Mouse (Mus musculus) spleen, adult 2 months (tissue): ENCODE measurements around the gene Slc4a10. TPM values are rescaled to one million over a fixed set of nuclear protein-coding genes. Genes with fewer than 3 reads are reported as not detected.

Source experiments
- DNase-seq, 2 experiments: peaks; one replicate each; pipeline versions ENCODE4 v3.0.0 to v3.0.0-alpha.2; 2012 to 2021; ENCODE audit warnings: low spot score in 2 of 2, low read depth in 1 of 2
- H3K27ac ChIP-seq: fragments of 200-500 bp; 2 replicates; pipeline ENCODE4 v1.5.1; 2012; ENCODE audit warnings: low read length, inconsistent platforms; ENCODE audit not compliant: insufficient read depth
- H3K27me3 ChIP-seq: fragments of 200-500 bp; 2 replicates; pipeline ENCODE4 v1.6.1; 2012; ENCODE audit warnings: mild to moderate bottlenecking, moderate library complexity, low read length, inconsistent platforms; ENCODE audit not compliant: control insufficient read depth, insufficient read depth
- H3K36me3 ChIP-seq: fragments of 200-500 bp; 2 replicates; pipeline ENCODE4 v1.6.1; 2012; ENCODE audit warnings: mild to moderate bottlenecking, low read length, inconsistent platforms; ENCODE audit not compliant: control insufficient read depth, insufficient read depth
- H3K4me1 ChIP-seq: fragments of 200-500 bp; 2 replicates; pipeline ENCODE4 v1.6.1; 2011; ENCODE audit warnings: inconsistent platforms; ENCODE audit not compliant: control insufficient read depth, insufficient read depth, insufficient read length
- H3K4me3 ChIP-seq: fragments of 200-500 bp; 2 replicates; pipeline ENCODE4 v1.5.1; 2011; ENCODE audit warnings: mild to moderate bottlenecking, inconsistent platforms; ENCODE audit not compliant: insufficient read depth, insufficient read length; ENCODE audit errors: extremely low read depth
- CTCF ChIP-seq: fragments of 200-500 bp; IDR thresholded peaks from 2 replicates; pipeline ENCODE4 v1.5.1; 2011; ENCODE audit warnings: mild to moderate bottlenecking, inconsistent platforms; ENCODE audit not compliant: insufficient read depth, insufficient read length, insufficient replicate concordance; ENCODE audit errors: extremely low read depth
- POLR2A ChIP-seq: fragments of 200-500 bp; IDR thresholded peaks from 2 replicates; pipeline ENCODE4 v1.6.1; 2011; ENCODE audit warnings: low read depth, low read length, inconsistent platforms
- WGBS: fragments of 180-500 bp; shearing (Covaris S2); methylation state at CpG from one replicate; pipeline ENCODE4 v1.1.7; 2018; 5-methylcytosine and 5-hydroxymethylcytosine counted together
- polyA plus RNA-seq: library from polyadenylated mRNA; depleted of rRNA; stranded (reverse); fragments of >200 nt; gene quantifications from 2 replicates; pipeline ENCODE4 v1.2.3, GENCODE M21; 2012

Gene Slc4a10
- polyA plus RNA-seq, 1 experiment = not detected

DNA sequence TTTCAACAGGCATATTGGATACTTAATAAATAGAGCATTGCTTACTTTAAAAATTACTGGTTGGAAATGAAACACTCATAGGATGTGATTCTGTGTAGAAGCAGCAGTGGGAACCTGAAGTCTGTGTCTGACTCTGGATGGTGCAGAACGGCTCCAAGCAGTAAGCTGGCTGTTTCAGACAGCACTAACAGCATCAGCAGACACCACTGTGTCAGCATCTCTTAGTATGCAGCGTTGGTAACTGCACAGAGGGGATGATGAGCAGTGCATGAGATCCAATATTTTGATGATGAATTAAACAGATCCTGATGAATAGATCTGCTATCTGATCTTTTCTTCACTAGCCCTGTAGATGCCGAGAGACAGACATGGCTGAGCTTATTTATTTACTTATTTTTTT, 101.4 kb downstream of the Slc4a10 start:
- 75% methylated on average over 3 of the region's 3 CpGs for WGBS
- DNase-seq = no peak
- no peaks in the 10 kb centered on the region for H3K36me3 ChIP-seq
- TF ChIP-seq POLR2A (no peak), CTCF (no peak)
- H3K4me3 ChIP-seq = no peak overlapping the region
- H3K27me3 ChIP-seq = no peaks in the 10 kb centered on the region
- no peaks in the 10 kb centered on the region for H3K4me1 ChIP-seq
- no peak overlapping the region for H3K27ac ChIP-seq

DNA sequence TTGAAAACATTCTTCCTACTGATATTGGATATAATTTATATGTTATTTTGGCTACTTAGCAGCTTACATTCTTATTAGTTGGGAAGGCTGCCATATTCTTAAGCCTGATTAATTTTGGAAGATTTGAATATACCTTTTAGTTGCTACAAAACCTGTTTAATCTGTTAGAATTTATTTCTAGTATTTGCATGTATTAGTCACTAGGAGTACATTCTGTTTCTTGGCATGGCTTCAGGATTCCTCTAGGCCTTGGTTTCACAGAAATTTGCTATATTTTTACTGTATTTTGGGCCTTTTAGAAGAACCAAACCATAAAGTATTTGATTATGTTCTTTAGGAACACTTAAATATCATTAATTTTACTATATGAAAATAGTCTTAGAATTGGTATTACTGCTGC, 103.2 kb downstream of the Slc4a10 start:
- Histone ChIP-seq H3K4me1 (no peaks in the 10 kb centered on the region), H3K27ac (no peak overlapping the region), H3K27me3 (no peaks in the 10 kb centered on the region), H3K36me3 (no peaks in the 10 kb centered on the region), H3K4me3 (no peak overlapping the region)
- DNase-seq = no peak
- TF ChIP-seq CTCF (no peak), POLR2A (no peak)

- Histone ChIP-seq H3K36me3 (no peaks in the 10 kb centered on the region), H3K4me3 (no peak overlapping the region), H3K27ac (no peak overlapping the region), H3K27me3 (no peaks in the 10 kb centered on the region), H3K4me1 (no peaks in the 10 kb centered on the region)
- DNase-seq = no peak
- TF ChIP-seq POLR2A (no peak), CTCF (no peak)
- 85% methylated on average over 1 of the region's 1 CpGs for WGBS
Measured at GRCm38 (mm10) chr2:62150830-62151229, 104.6 kb downstream of the Slc4a10 start.

DNA sequence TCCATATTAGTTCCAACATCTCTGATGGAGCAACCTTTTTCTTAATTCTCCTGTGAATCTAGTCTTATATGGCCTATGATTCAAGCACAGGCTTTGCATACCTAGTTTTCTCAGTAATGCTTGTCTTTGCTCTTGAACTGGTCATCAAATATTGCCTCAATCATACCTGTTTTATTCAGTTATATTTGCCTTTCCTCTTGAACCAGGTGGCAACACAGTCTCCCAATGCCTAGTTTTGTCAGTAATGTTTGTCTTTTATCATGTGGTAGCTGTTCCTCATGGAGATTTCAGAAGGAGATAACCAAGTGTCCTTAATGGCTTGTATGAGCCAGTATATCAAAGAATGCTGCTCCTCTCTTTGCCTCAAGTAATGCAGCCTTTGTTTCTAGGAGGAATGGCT, 163.8 kb downstream of the Slc4a10 start:
- no peaks in the 10 kb centered on the region for H3K36me3 ChIP-seq
- no peak overlapping the region for H3K27ac ChIP-seq
- H3K4me3 ChIP-seq = no peak overlapping the region
- TF ChIP-seq POLR2A = no peak
- TF ChIP-seq CTCF = no peak
- no peaks in the 10 kb centered on the region for H3K27me3 ChIP-seq
- H3K4me1 ChIP-seq = no peaks in the 10 kb centered on the region
- DNase-seq = no peak

GRCm38 (mm10) chr2:62211106-62211505, 164.8 kb downstream of the Slc4a10 start:
- DNase-seq = no peak
- WGBS = 91% methylated on average over 5 of the region's 5 CpGs
- Histone ChIP-seq H3K27ac (no peak overlapping the region), H3K27me3 (no peaks in the 10 kb centered on the region), H3K4me3 (no peak overlapping the region), H3K36me3 (no peaks in the 10 kb centered on the region), H3K4me1 (no peaks in the 10 kb centered on the region)
- TF ChIP-seq CTCF (no peak), POLR2A (no peak)

- Histone ChIP-seq H3K27ac (no peak overlapping the region), H3K27me3 (no peaks in the 10 kb centered on the region), H3K36me3 (no peaks in the 10 kb centered on the region), H3K4me1 (no peaks in the 10 kb centered on the region), H3K4me3 (no peak overlapping the region)
- DNase-seq = no peak
- TF ChIP-seq POLR2A (no peak), CTCF (no peak)
Measured at GRCm38 (mm10) chr2:62227563-62227962, 181.3 kb downstream of the Slc4a10 start.

- H3K4me1 ChIP-seq = no peaks in the 10 kb centered on the region
- WGBS = 88% methylated on average over 2 of the region's 2 CpGs
Measured at GRCm38 (mm10) chr2:62231271-62231670, 185.0 kb downstream of the Slc4a10 start.

More at GRCm38 (mm10) chr2:62231271-62231670, 185.0 kb downstream of the Slc4a10 start:
- Histone ChIP-seq H3K27me3 (no peaks in the 10 kb centered on the region), H3K36me3 (no peaks in the 10 kb centered on the region), H3K4me3 (no peak overlapping the region), H3K27ac (no peak overlapping the region)
- DNase-seq = no peak
- TF ChIP-seq POLR2A = no peak
- no peak for TF ChIP-seq CTCF
